In the genomic region with DNA sequence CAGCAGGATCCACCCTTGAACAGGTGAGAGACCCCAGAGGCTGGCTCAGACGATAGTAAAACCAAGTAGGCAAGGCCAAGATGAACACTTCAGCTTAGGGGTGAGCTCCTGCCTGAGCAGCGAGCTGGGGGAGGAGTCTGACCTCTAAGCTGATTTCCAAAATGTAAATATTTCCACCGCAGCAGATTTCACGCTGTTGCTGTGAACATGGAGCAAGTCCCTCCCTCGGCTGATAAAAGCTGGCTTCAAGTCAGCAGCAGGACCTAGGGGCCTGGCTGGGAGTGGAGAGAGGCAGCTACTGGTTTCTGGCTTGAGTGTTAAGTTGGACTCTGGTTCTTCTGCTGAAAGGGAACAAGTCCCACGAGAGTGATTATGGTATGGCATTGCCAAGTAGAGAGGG, we compare ENCODE assay signal across 16 mouse cellular contexts. TPM values are rescaled to one million over a fixed set of nuclear protein-coding genes. Genes with fewer than 3 reads are reported as not detected.
DNase-seq lines count a peak whose midpoint lies in the region; ATAC-seq and TF ChIP-seq lines count a peak whose summit lies in the region.
"Had no signal": no experiment of that assay in that cellular context is flagged by ENCODE, and none has a peak within 500 bp of the region (broad histone marks: within the 10 kb centered on the region; RNA-seq: fewer than 3 reads in every experiment).

No protein-coding gene starts in this region.

- peaks cover 38% of the 10 kb centered on the region for H3K4me1 ChIP-seq in midbrain, embryonic 14.5 days (ENCODE audit: control insufficient read depth, insufficient read depth, low read length)
- peaks cover 23% of the 10 kb centered on the region for H3K4me1 ChIP-seq in midbrain, embryonic 15.5 days
- H3K4me1 ChIP-seq in limb, embryonic 14.5 days (ENCODE audit: control insufficient read depth, insufficient read depth, low read length) = 0 out of 2 replicates have a peak, but pooled peaks cover 3% of the 10 kb centered on the region
- no peaks in the 10 kb centered on the region for H3K4me1 ChIP-seq in liver, postnatal 0 days (ENCODE audit: insufficient read depth)

- whole genome bisulfite sequencing in midbrain, embryonic 14.5 days = 17% methylated on average over 6 of the region's 6 CpGs
- 15% methylated on average over 6 of the region's 6 CpGs for WGBS in midbrain, embryonic 15.5 days
- 39% methylated on average over 6 of the region's 6 CpGs for WGBS in limb, embryonic 14.5 days
- WGBS in liver, postnatal 0 days (ENCODE audit: insufficient replicate concordance) = 33% methylated on average over 5 of the region's 6 CpGs

- no peak for ATAC-seq in midbrain, embryonic 14.5 days (ENCODE audit: low FRiP score, low TSS enrichment)
- no peak for ATAC-seq in midbrain, embryonic 15.5 days (replicated peaks)
- ATAC-seq in limb, embryonic 14.5 days (ENCODE audit: low FRiP score, low read depth) = no peak
- no peak for ATAC-seq in liver, postnatal 0 days
- ATAC-seq: forebrain, embryonic 14.5 days had no signal

- H3K9ac ChIP-seq in midbrain, embryonic 14.5 days (replicated peaks; ENCODE audit: low read length) = no peak overlapping the region
- no peak overlapping the region for H3K9ac ChIP-seq in midbrain, embryonic 15.5 days
- H3K9ac ChIP-seq in limb, embryonic 14.5 days (ENCODE audit: low read depth, low read length, severe bottlenecking) = no peak overlapping the region
- H3K9ac ChIP-seq in liver, postnatal 0 days (replicated peaks) = no peak overlapping the region
- H3K9ac ChIP-seq: heart, embryonic 15.5 days; hindbrain, embryonic 15.5 days had no signal

- no peaks in the 10 kb centered on the region for H3K36me3 ChIP-seq in midbrain, embryonic 14.5 days (ENCODE audit: control insufficient read depth, insufficient read depth, low read length)
- no peaks in the 10 kb centered on the region for H3K36me3 ChIP-seq in midbrain, embryonic 15.5 days (replicated peaks)
- no peaks in the 10 kb centered on the region for H3K36me3 ChIP-seq in limb, embryonic 14.5 days (ENCODE audit: control insufficient read depth, insufficient read depth, low read length)
- H3K36me3 ChIP-seq in liver, postnatal 0 days (replicated peaks; ENCODE audit: insufficient read depth, low read length) = no peaks in the 10 kb centered on the region
- H3K36me3 ChIP-seq: heart, embryonic 15.5 days; hindbrain, embryonic 15.5 days had no signal

- intact Hi-C loops in left cerebral cortex, postnatal 4 days (cut with DNase I) = no loop called here
- intact Hi-C loops in left cerebral cortex, postnatal 14 days (cut with DNase I) = no loop called here
- intact Hi-C loops in gastrocnemius, postnatal 14 days (cut with DNase I; ENCODE audit: low total_unique reads) = no loop called here

- no peak overlapping the region for H3K4me2 ChIP-seq in midbrain, embryonic 14.5 days (ENCODE audit: low read length)
- H3K4me2 ChIP-seq in midbrain, embryonic 15.5 days = no peak overlapping the region
- no peak overlapping the region for H3K4me2 ChIP-seq in limb, embryonic 14.5 days (replicated peaks; ENCODE audit: low read depth, low read length, severe bottlenecking)
- H3K4me2 ChIP-seq in liver, postnatal 0 days (ENCODE audit: low read depth, low read length) = no peak overlapping the region
- H3K4me2 ChIP-seq: heart, embryonic 15.5 days; hindbrain, embryonic 15.5 days had no signal

- no peak for TF ChIP-seq EP300 in liver, postnatal 0 days (IDR thresholded peaks at IDR 0.05; ENCODE audit: low read depth)

- no peaks in the 10 kb centered on the region for H3K27me3 ChIP-seq in midbrain, embryonic 14.5 days (ENCODE audit: control insufficient read depth, insufficient read depth, low read length)
- no peaks in the 10 kb centered on the region for H3K27me3 ChIP-seq in midbrain, embryonic 15.5 days (replicated peaks)
- no peaks in the 10 kb centered on the region; the same call in 1 of the 2 replicates for H3K27me3 ChIP-seq in limb, embryonic 14.5 days (ENCODE audit: control insufficient read depth, insufficient read depth, low read length)
- no peaks in the 10 kb centered on the region; the same call in 1 of the 2 replicates for H3K27me3 ChIP-seq in liver, postnatal 0 days (ENCODE audit: insufficient read depth, low read length)
- H3K27me3 ChIP-seq: hindbrain, embryonic 15.5 days had no signal

- no peaks in the 10 kb centered on the region for H3K9me3 ChIP-seq in midbrain, embryonic 14.5 days (ENCODE audit: control insufficient read depth, low read length)
- H3K9me3 ChIP-seq in midbrain, embryonic 15.5 days = no peaks in the 10 kb centered on the region
- no peaks in the 10 kb centered on the region for H3K9me3 ChIP-seq in limb, embryonic 14.5 days (ENCODE audit: control insufficient read depth, low read length)
- H3K9me3 ChIP-seq in liver, postnatal 0 days (ENCODE audit: low read length) = no peaks in the 10 kb centered on the region
- H3K9me3 ChIP-seq: heart, embryonic 15.5 days; hindbrain, embryonic 15.5 days had no signal

- peak; percentile 32 for DNase-seq in left cerebral cortex, postnatal 4 days
- DNase-seq in left cerebral cortex, postnatal 14 days (ENCODE audit: low spot score in 2 of 2) = no peak
- peak; percentile 52 for DNase-seq in midbrain, embryonic 14.5 days
- peak; percentile 16 for DNase-seq in limb, embryonic 14.5 days (ENCODE audit: low spot score)
- no peak for DNase-seq in liver, postnatal 0 days
- no peak for DNase-seq in gastrocnemius, postnatal 14 days
- DNase-seq: cerebellum, adult 9-11 months; heart, adult 11 months; liver; spleen, adult 18-20 months had no signal

- no peak overlapping the region for H3K27ac ChIP-seq in midbrain, embryonic 14.5 days (replicated peaks; ENCODE audit: low read depth, low read length)
- no peak overlapping the region for H3K27ac ChIP-seq in midbrain, embryonic 15.5 days
- no peak overlapping the region for H3K27ac ChIP-seq in limb, embryonic 14.5 days (replicated peaks; ENCODE audit: low read depth, low read length)
- no peak overlapping the region for H3K27ac ChIP-seq in liver, postnatal 0 days (ENCODE audit: low read depth)
- H3K27ac ChIP-seq: heart, embryonic 15.5 days; hindbrain, embryonic 15.5 days; left cerebral cortex, adult 2 months; macrophage had no signal

- H3K4me3 ChIP-seq in midbrain, embryonic 14.5 days (replicated peaks; ENCODE audit: low read depth, low read length) = no peak overlapping the region
- H3K4me3 ChIP-seq in midbrain, embryonic 15.5 days = no peak overlapping the region
- H3K4me3 ChIP-seq in limb, embryonic 14.5 days (replicated peaks; ENCODE audit: low read length) = no peak overlapping the region
- no peak overlapping the region for H3K4me3 ChIP-seq in liver, postnatal 0 days (ENCODE audit: low read depth, low read length)
- H3K4me3 ChIP-seq: heart, embryonic 15.5 days; hindbrain, embryonic 15.5 days; left cerebral cortex, adult 2 months had no signal

- no peak for TF ChIP-seq POLR2A in limb, embryonic 14.5 days (IDR thresholded peaks at IDR 0.05; ENCODE audit: borderline replicate concordance, extremely low read depth, insufficient read depth, insufficient read length)

- no peak for TF ChIP-seq CTCF in liver, postnatal 0 days (IDR thresholded peaks at IDR 0.05; ENCODE audit: low read depth)

RNA-seq across cellular contexts. Expression of gene Kctd15, which starts 32.5 kb away (rescaled TPM):
- 10 to 100 TPM; 41.6 to 47.3 TPM for total RNA-seq in left cerebral cortex, postnatal 4 days (2021)
- 10 to 100 TPM; 16.0 to 16.2 TPM for total RNA-seq in left cerebral cortex, postnatal 14 days (2021)
- polyA plus RNA-seq in midbrain, embryonic 14.5 days (2014; fragmentation: Nextera tagmentation; extraction: Ambion mirVana) = 17.5 and 29.1 TPM in 2 replicates
- 29.1 and 31.7 TPM in 2 replicates for polyA plus RNA-seq in midbrain, embryonic 15.5 days (2015; fragmentation: Nextera tagmentation; extraction: Ambion mirVana)
- 77.1 and 97.5 TPM in 2 replicates for polyA plus RNA-seq in limb, embryonic 14.5 days (2012; rRNA removed)
- polyA plus RNA-seq in limb, embryonic 14.5 days (2014; fragmentation: Nextera tagmentation; extraction: Ambion mirVana) = 18.7 and 20.7 TPM in 2 replicates
- 0.47 and 0.63 TPM in 2 replicates for polyA plus RNA-seq in liver, postnatal 0 days (2015; fragmentation: Nextera tagmentation; extraction: Ambion mirVana)
- total RNA-seq in gastrocnemius, postnatal 14 days (2021) = 10 to 100 TPM; 22.2 to 32.6 TPM
- polyA plus RNA-seq: macrophage had no signal

Comparison
In these comparisons a context has a peak if more than half of its experiments do, and no peak if none do; other contexts are left out.
1. DNase-seq: peak in left cerebral cortex, postnatal 4 days (single experiment), midbrain, embryonic 14.5 days (single experiment) and limb, embryonic 14.5 days (single experiment); none in left cerebral cortex, postnatal 14 days (0 of 2), liver, postnatal 0 days (single experiment) and gastrocnemius, postnatal 14 days (single experiment).
2. RNA of gene Kctd15, which starts 32.5 kb away (polyA plus RNA-seq): 18.7 to 97.5 TPM in limb, embryonic 14.5 days, 29.1 to 31.7 TPM in midbrain, embryonic 15.5 days and 17.5 to 29.1 TPM in midbrain, embryonic 14.5 days; 0.47 to 0.63 TPM in liver, postnatal 0 days; every median in the first group is over 10 times any median in the second.